Mouse (Mus musculus) cerebellum, adult 11-12 months (tissue): Measurements from ENCODE around the gene Isg15.

Source experiments
- DNase-seq: peaks from one replicate; pipeline ENCODE4 v3.0.0; 2022

Isg15 gene

GRCm38 (mm10) chr4:156200623-156201475, at the start of gene Isg15:
Gene Isg15 (minus strand): TSS chr4:156200818.
- DNase-seq = no peak

GRCm38 (mm10) chr4:156249567-156249966, 48.9 kb upstream of the Isg15 start:
- DNase-seq = no peak

DNA sequence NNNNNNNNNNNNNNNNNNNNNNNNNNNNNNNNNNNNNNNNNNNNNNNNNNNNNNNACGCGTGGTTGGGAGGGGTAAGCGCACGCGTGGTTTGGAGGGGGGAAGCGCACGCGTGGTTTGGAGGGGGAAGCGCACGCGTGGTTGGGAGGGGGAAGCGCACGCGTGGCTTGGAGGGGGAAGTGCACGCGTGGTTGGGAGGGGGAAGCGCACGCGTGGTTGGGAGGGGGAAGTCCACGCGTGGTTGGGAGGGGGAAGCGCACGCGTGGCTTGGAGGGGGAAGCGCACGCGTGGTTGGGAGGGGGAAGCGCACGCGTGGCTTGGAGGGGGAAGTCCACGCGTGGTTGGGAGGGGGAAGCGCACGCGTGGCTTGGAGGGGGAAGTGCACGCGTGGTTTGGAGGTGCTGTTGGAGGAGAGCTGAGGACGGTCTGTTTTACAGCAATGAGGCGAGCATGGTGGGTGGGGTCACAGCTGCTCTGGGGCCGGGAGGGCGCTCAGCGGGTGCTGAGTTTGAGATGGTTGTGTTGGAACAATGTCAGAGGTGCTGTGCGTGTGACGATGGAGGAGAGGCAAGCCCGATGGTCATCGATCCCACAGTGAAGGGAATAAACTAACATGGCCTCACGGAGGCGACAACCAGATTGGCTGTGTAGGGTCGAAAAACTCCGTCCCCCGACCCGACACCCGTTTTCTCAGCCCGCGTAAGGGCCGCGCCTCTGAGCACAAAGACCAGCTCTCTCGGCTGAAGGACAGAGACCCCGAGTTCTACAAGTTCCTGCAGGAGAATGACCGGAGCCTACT, 36.2 kb upstream of the Isg15 start:
- DNase-seq = peak; percentile 59

GRCm38 (mm10) chr4:156235808-156236533, 35.4 kb upstream of the Isg15 start, which contains the start of gene Noc2l:
Gene Noc2l (plus strand): TSS chr4:156236010.
- DNase-seq = peak; percentile 89

GRCm38 (mm10) chr4:156235360-156235770, 34.7 kb upstream of the Isg15 start:
- DNase-seq = no peak

GRCm38 (mm10) chr4:156234701-156235213, 34.1 kb upstream of the Isg15 start, which contains the start of gene Plekhn1:
Gene Plekhn1 (minus strand): TSS chr4:156234857.
- DNase-seq = peak; percentile 82

GRCm38 (mm10) chr4:156234021-156234501, 33.4 kb upstream of the Isg15 start:
- no peak for DNase-seq

DNA sequence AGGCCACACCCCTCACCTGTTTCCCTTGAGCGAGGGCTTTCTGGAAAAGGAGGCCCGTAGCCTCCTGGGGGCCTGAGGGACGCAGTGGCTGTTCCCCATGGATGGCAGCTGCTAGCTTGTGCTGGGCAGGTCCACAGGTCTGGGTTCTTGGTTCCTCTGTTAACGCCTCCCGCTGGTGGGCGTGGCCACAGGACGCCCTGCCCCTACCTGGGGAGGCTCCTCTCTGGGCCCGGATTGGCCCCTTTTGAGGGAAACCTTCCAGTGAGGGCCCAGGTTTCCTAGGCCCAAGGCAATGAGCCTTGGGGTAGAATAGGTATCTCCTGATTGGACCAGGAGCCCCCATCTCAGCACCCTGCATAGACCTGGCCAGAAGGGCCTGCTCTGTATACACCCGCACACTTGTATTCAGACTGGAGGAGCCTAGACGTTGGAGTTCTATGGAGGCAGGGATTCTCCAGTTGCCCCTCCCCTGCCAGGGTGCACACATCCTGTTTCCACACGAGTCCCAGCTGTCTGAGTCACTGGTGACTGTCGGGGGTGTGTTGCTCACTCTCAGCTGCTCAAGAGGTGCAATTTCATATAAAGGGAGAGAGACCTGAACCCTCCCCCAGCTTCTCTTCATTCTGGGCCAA, 27.9 kb upstream of the Isg15 start:
- DNase-seq = no peak

GRCm38 (mm10) chr4:156227752-156228392, 27.3 kb upstream of the Isg15 start:
- no peak for DNase-seq

DNA sequence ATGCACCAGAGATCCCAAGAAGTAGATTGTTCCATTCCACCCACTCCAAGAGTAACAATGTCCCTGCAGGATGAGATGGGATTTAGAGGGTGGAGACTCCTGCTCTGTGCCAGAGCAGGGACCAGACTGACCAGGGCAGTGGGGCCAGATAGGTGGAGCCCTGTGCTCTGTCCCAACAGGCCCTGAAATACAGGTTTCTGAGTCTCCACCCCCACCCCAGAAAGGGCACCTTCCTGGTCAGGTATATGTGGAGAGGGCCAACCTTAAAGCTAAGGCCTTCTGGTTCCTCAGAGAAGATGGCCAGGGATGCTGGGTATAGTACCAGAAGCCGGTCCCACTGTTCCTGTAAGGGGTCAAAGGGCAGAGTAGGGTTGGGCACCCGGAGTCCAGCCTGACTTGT, 23.7 kb upstream of the Isg15 start:
- no peak for DNase-seq

- DNase-seq = no peak
Observed at GRCm38 (mm10) chr4:156219936-156220335, 19.3 kb upstream of the Isg15 start.

DNA sequence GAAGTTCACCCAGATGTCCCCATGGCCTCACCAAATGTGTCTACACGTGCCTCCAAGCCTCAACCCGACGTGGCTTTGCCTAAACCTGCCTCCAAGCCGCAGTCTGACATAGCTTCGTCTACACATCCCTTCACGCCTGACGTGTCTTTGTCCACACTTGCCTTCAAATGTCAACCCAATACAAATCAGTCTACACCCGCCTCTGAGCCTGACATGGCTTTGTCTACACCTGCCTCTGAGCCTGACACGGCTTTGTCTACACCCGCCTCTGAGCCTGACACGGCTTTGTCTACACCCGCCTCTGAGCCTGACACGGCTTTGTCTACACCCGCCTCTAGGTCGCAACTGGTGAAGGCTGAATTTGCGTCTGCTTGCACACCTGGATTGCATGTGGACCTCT, 17.2 kb upstream of the Isg15 start:
- no peak for DNase-seq

- no peak for DNase-seq
Observed at GRCm38 (mm10) chr4:156217022-156217669, 16.5 kb upstream of the Isg15 start.

DNA sequence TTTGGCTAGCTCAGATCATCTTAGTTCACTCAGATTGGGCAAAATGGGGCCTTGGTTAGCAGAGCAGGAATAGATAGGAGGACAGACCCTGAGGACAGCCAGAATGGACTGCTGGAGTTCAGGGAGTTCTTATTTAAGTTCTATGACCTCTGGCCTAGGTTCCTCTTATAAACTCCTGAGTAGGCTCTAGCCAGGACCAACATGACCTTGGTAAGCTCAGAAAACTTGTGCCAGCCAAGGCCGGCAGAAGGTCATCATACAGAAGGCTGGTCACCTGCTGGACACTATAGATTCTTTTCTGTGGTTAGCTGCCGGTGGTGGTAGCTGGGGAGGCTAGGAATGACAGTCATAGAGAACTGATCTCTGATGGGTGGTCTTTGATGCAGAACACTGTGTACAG, 15.6 kb upstream of the Isg15 start:
- DNase-seq = no peak

- DNase-seq = no peak
Observed at GRCm38 (mm10) chr4:156215649-156216048, 15.0 kb upstream of the Isg15 start, which contains the start of gene Perm1. Gene Perm1 (plus strand): TSS chr4:156215868.

DNA sequence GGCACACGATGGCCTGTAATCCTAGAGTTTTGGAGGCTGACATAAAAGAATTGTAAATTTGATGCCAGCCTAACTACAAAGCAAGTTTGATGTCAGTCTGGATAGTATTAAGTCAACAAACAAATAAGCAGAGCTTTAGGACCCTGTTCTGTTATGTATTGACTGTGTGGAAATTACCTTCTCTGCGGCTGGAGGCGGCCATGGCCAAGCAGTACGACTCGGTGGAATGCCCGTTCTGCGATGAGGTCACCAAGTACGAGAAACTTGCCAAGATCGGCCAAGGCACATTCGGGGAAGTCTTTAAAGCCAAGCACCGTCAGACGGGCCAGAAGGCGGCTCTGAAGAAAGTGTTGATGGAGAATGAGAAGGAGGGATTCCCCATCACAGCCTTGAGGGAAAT, 12.5 kb upstream of the Isg15 start:
- no peak for DNase-seq

- DNase-seq = no peak
Observed at GRCm38 (mm10) chr4:156209963-156210635, 9.5 kb upstream of the Isg15 start.

- DNase-seq = no peak
Observed at GRCm38 (mm10) chr4:156208872-156209271, 8.3 kb upstream of the Isg15 start.

DNA sequence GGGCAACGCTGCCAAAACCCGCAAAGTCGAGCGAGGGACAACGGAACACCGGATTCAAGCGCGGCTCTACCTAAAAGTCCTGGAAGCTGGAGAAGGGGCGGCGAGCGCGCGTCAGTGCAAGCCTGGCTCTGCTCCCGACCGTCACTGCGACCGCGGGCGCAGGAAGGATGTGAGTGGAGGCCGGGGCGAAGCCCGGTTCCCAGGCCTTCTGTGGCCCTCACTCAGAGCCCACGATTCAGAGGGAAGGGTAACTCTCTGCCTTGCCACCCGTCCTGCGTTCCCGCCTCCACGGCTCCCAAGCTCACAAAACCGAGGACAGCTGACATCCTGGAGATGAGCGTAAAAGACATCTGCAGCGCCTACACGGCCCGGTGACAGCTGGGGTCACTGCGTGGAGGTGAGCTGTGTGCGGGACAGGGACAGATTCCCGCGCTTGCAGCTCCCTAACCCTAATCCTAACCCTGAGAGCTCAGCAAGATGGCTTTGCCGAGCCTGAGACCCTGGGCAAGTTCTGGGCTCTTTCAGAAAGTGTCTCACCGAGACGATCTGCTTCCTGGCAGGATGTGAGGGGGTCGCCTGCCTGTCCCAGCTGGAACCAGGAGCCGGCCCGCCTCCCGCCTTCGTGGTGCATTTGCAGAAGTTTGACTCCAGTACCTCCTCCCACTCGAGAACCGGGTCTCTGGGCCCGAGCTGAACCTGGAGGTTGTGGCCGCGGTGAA, 3.0 kb upstream of the Isg15 start:
- no peak for DNase-seq

GRCm38 (mm10) chr4:156203001-156203412, 2.4 kb upstream of the Isg15 start, which contains the start of gene AW011738:
Gene AW011738 (plus strand): TSS chr4:156203304.
- peak; percentile 81 for DNase-seq
